ENCODE assay signal across 12 mouse cellular contexts in the genomic region with DNA sequence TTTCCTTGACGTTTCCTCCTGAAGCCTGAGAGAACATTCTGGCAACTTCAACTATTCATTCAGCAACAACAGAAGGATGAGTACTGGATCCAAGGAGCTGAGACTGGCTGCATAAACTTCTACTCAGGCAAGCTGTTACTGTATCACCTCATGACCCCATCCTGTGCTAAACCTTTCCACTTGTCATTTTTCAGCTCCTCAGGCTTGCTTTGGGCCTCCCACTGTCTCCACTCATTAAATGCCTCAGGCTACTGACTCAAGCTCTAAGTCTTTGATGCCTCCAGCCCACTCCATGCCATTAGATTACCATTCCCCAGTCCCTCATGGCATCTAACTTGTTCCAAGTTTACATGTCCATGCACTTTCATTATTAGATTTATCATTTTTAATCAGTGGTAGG. TPM values are rescaled to one million over a fixed set of nuclear protein-coding genes. Genes with fewer than 3 reads are reported as not detected.
DNase-seq lines count a peak whose midpoint lies in the region; ATAC-seq and TF ChIP-seq lines count a peak whose summit lies in the region.
"Had no signal": no experiment of that assay in that cellular context is flagged by ENCODE, and none has a peak within 500 bp of the region (broad histone marks: within the 10 kb centered on the region; RNA-seq: fewer than 3 reads in every experiment).

No protein-coding gene starts in this region.

- no peaks in the 10 kb centered on the region for H3K9me3 ChIP-seq in forebrain, embryonic 10.5 days
- H3K9me3 ChIP-seq in forebrain, embryonic 11.5 days (ENCODE audit: control insufficient read depth, low read length), result no peaks in the 10 kb centered on the region
- H3K9me3 ChIP-seq in midbrain, embryonic 10.5 days (replicated peaks), result no peaks in the 10 kb centered on the region
- no peaks in the 10 kb centered on the region for H3K9me3 ChIP-seq in midbrain, embryonic 16.5 days (replicated peaks; ENCODE audit: control insufficient read depth, low read length, poor library complexity, severe bottlenecking)
- no peaks in the 10 kb centered on the region for H3K9me3 ChIP-seq in forebrain, embryonic 14.5 days (replicated peaks; ENCODE audit: control insufficient read depth, low read length)
- H3K9me3 ChIP-seq: embryonic facial prominence, embryonic 15.5 days; forebrain, embryonic 15.5 days; heart, embryonic 12.5 days; hindbrain, embryonic 15.5 days had no signal

- TF ChIP-seq CTCF in cerebellum, adult 2 months (IDR thresholded peaks at IDR 0.05; ENCODE audit: borderline replicate concordance, insufficient read depth, low read depth, low read length), result no peak

- H3K27ac ChIP-seq in forebrain, embryonic 10.5 days, result peak overlapping the region; percentile 99
- H3K27ac ChIP-seq in forebrain, embryonic 11.5 days (ENCODE audit: low read depth, low read length), result no peak overlapping the region
- H3K27ac ChIP-seq in midbrain, embryonic 10.5 days (replicated peaks), result no peak overlapping the region
- H3K27ac ChIP-seq in midbrain, embryonic 16.5 days (ENCODE audit: low read length), result no peak overlapping the region
- no peak overlapping the region for H3K27ac ChIP-seq in cerebellum, adult 2 months (ENCODE audit: insufficient read depth, low read length)
- no peak overlapping the region for H3K27ac ChIP-seq in forebrain, embryonic 14.5 days (ENCODE audit: low read depth, low read length)
- H3K27ac ChIP-seq: embryonic facial prominence, embryonic 15.5 days; forebrain, embryonic 15.5 days; hindbrain, embryonic 15.5 days had no signal

- DNase-seq in forebrain, embryonic 10.5 days (ENCODE audit: extremely low spot score, low spot score), result no peak
- no peak for DNase-seq in forebrain, embryonic 11.5 days (ENCODE audit: low spot score)
- no peak for DNase-seq in midbrain, embryonic 10.5 days (ENCODE audit: low spot score)
- peak; percentile 23 for DNase-seq in induced T-regulatory cell, adult 2 months (ENCODE audit: low read depth)
- DNase-seq in retina, embryonic 14.5 days (ENCODE audit: low spot score), result peak; percentile 49
- DNase-seq in cerebellum, adult 2 months, result no peak
- no peak for DNase-seq in forebrain, embryonic 14.5 days (ENCODE audit: low spot score)

- no peak for ATAC-seq in forebrain, embryonic 11.5 days (replicated peaks; ENCODE audit: low FRiP score)
- no peak for ATAC-seq in midbrain, embryonic 16.5 days
- ATAC-seq in forebrain, embryonic 14.5 days, result no peak

- 90% methylated on average over 1 of the region's 1 CpGs for WGBS in forebrain, embryonic 10.5 days
- 85% methylated on average over 1 of the region's 1 CpGs for WGBS in forebrain, embryonic 11.5 days
- 86% methylated on average over 1 of the region's 1 CpGs for WGBS in midbrain, embryonic 10.5 days
- WGBS in midbrain, embryonic 16.5 days, result 89% methylated on average over 1 of the region's 1 CpGs
- WGBS in cerebellum, adult 2 months, result 36% methylated on average over 1 of the region's 1 CpGs
- WGBS in forebrain, embryonic 14.5 days, result 75% methylated on average over 1 of the region's 1 CpGs

- peak overlapping the region; percentile 68 for H3K4me3 ChIP-seq in forebrain, embryonic 10.5 days
- H3K4me3 ChIP-seq in forebrain, embryonic 11.5 days (ENCODE audit: low read depth, low read length), result no peak overlapping the region
- H3K4me3 ChIP-seq in midbrain, embryonic 10.5 days, result peak overlapping the region; percentile 84; the same call in 1 of the 2 replicates
- H3K4me3 ChIP-seq in midbrain, embryonic 16.5 days (ENCODE audit: low read depth, low read length), result no peak overlapping the region
- H3K4me3 ChIP-seq in cerebellum, adult 2 months (replicated peaks; ENCODE audit: insufficient read depth, low read depth, low read length), result no peak overlapping the region
- no peak overlapping the region for H3K4me3 ChIP-seq in forebrain, embryonic 14.5 days (ENCODE audit: low read depth, low read length)

- peaks cover 33% of the 10 kb centered on the region for H3K4me1 ChIP-seq in forebrain, embryonic 10.5 days
- 0 out of 2 replicates have a peak, but pooled peaks cover 4% of the 10 kb centered on the region for H3K4me1 ChIP-seq in forebrain, embryonic 11.5 days (replicated peaks; ENCODE audit: control insufficient read depth, insufficient read depth, low read length)
- peaks cover 32% of the 10 kb centered on the region for H3K4me1 ChIP-seq in midbrain, embryonic 10.5 days
- H3K4me1 ChIP-seq in midbrain, embryonic 16.5 days (ENCODE audit: control insufficient read depth, insufficient read depth, low read length), result no peaks in the 10 kb centered on the region
- H3K4me1 ChIP-seq in cerebellum, adult 2 months (ENCODE audit: control insufficient read depth, insufficient read depth, low read length), result no peaks in the 10 kb centered on the region
- no peaks in the 10 kb centered on the region for H3K4me1 ChIP-seq in forebrain, embryonic 14.5 days (ENCODE audit: control insufficient read depth, insufficient read depth, low read length)

- peaks cover 16% of the 10 kb centered on the region for H3K27me3 ChIP-seq in forebrain, embryonic 10.5 days (ENCODE audit: poor library complexity, severe bottlenecking)
- H3K27me3 ChIP-seq in forebrain, embryonic 11.5 days (ENCODE audit: control insufficient read depth, insufficient read depth, low read length), result no peaks in the 10 kb centered on the region
- peaks cover 17% of the 10 kb centered on the region for H3K27me3 ChIP-seq in midbrain, embryonic 10.5 days (ENCODE audit: low read depth, poor library complexity, severe bottlenecking)
- no peaks in the 10 kb centered on the region for H3K27me3 ChIP-seq in midbrain, embryonic 16.5 days (ENCODE audit: control insufficient read depth, insufficient read depth, low read depth, low read length)
- no peaks in the 10 kb centered on the region; the same call in 1 of the 2 replicates for H3K27me3 ChIP-seq in cerebellum, adult 2 months (ENCODE audit: control insufficient read depth, insufficient read depth, low read length)
- H3K27me3 ChIP-seq in forebrain, embryonic 14.5 days (replicated peaks; ENCODE audit: control insufficient read depth, insufficient read depth, low read length), result no peaks in the 10 kb centered on the region
- H3K27me3 ChIP-seq: embryonic facial prominence, embryonic 15.5 days; heart, embryonic 12.5 days had no signal

- no peak for TF ChIP-seq POLR2A in cerebellum, adult 2 months (IDR thresholded peaks at IDR 0.05; ENCODE audit: borderline replicate concordance, insufficient read depth, low read length)

- no peak overlapping the region; the same call in 1 of the 2 replicates for H3K4me2 ChIP-seq in forebrain, embryonic 11.5 days (ENCODE audit: low read depth, low read length, severe bottlenecking)
- H3K4me2 ChIP-seq in midbrain, embryonic 16.5 days (ENCODE audit: low read length), result no peak overlapping the region
- H3K4me2 ChIP-seq in forebrain, embryonic 14.5 days (ENCODE audit: low read length), result no peak overlapping the region

- H3K36me3 ChIP-seq in forebrain, embryonic 10.5 days (replicated peaks), result no peaks in the 10 kb centered on the region; the same call in 1 of the 2 replicates
- no peaks in the 10 kb centered on the region for H3K36me3 ChIP-seq in forebrain, embryonic 11.5 days (ENCODE audit: control insufficient read depth, insufficient read depth, low read length)
- H3K36me3 ChIP-seq in midbrain, embryonic 10.5 days, result no peaks in the 10 kb centered on the region
- no peaks in the 10 kb centered on the region for H3K36me3 ChIP-seq in midbrain, embryonic 16.5 days (ENCODE audit: control insufficient read depth, insufficient read depth, low read length)
- no peaks in the 10 kb centered on the region for H3K36me3 ChIP-seq in forebrain, embryonic 14.5 days (ENCODE audit: control insufficient read depth, insufficient read depth, low read length)
- H3K36me3 ChIP-seq: embryonic facial prominence, embryonic 15.5 days; forebrain, embryonic 15.5 days; heart, embryonic 12.5 days; hindbrain, embryonic 15.5 days had no signal

- H3K9ac ChIP-seq in forebrain, embryonic 11.5 days (ENCODE audit: low read length), result no peak overlapping the region
- no peak overlapping the region for H3K9ac ChIP-seq in midbrain, embryonic 16.5 days (ENCODE audit: low read depth, low read length)
- no peak overlapping the region for H3K9ac ChIP-seq in forebrain, embryonic 14.5 days (ENCODE audit: low read length)

RNA-seq across cellular contexts. Expression of gene Cdca7l, which starts 38.6 kb away (rescaled TPM):
- polyA plus RNA-seq in forebrain, embryonic 10.5 days (2016; fragmentation: Nextera tagmentation; extraction: Ambion mirVana), result 73.9 and 74.2 TPM in 2 replicates
- 48.1 and 53.5 TPM in 2 replicates for polyA plus RNA-seq in forebrain, embryonic 11.5 days (2014; fragmentation: Nextera tagmentation; extraction: Ambion mirVana)
- 46.2 and 55.8 TPM in 2 replicates for polyA plus RNA-seq in midbrain, embryonic 10.5 days (2016; fragmentation: Nextera tagmentation; extraction: Ambion mirVana)
- 3.6 and 4.8 TPM in 2 replicates for polyA plus RNA-seq in midbrain, embryonic 16.5 days (2015; fragmentation: Nextera tagmentation; extraction: Ambion mirVana)
- 1.0 and 1.1 TPM in 2 replicates for polyA plus RNA-seq in cerebellum, adult 2 months (2012; rRNA removed)
- polyA plus RNA-seq in forebrain, embryonic 14.5 days (2014; fragmentation: Nextera tagmentation; extraction: Ambion mirVana), result 11.1 and 12.6 TPM in 2 replicates

Comparison
In these comparisons a context has a peak if more than half of its experiments do, and no peak if none do; other contexts are left out.
1. H3K4me3 ChIP-seq: peak in forebrain, embryonic 10.5 days (single experiment) and midbrain, embryonic 10.5 days (single experiment); none in forebrain, embryonic 11.5 days (single experiment), midbrain, embryonic 16.5 days (single experiment), cerebellum, adult 2 months (single experiment) and forebrain, embryonic 14.5 days (single experiment).
2. DNase-seq: peak in induced T-regulatory cell, adult 2 months (single experiment) and retina, embryonic 14.5 days (single experiment); none in forebrain, embryonic 10.5 days (single experiment), forebrain, embryonic 11.5 days (single experiment), midbrain, embryonic 10.5 days (single experiment), cerebellum, adult 2 months (0 of 2) and forebrain, embryonic 14.5 days (single experiment).